Mouse (Mus musculus) lung, embryonic 14.5 days (tissue): ENCODE measurements at regions not wholly inside any gene's neighbourhood (a gene's known extent, or its start where the extent isn't known, plus 50 kb on each side); places are given as distances from the start of the nearest gene placed in this dataset.

Experiments used
- ATAC-seq: fragments of 200-750 bp; cut with Nextera tagmentation; 2 replicates; pipeline ENCODE4 v1.8.0; 2017; ENCODE audit warnings: mild to moderate bottlenecking, moderate TSS enrichment, moderate library complexity; ENCODE audit not compliant: insufficient read depth
- DNase-seq: peaks from one replicate; pipeline ENCODE4 v3.0.0-alpha.2; 2015
- H3K27ac ChIP-seq: fragments of 300-500 bp; sonication (generic); 2 replicates; pipeline ENCODE4 v1.5.1; 2014; ENCODE audit warnings: low read depth, mild to moderate bottlenecking, moderate library complexity
- H3K27me3 ChIP-seq: fragments of 300-500 bp; sonication (generic); 2 replicates; pipeline ENCODE4 v1.6.1; 2014; ENCODE audit warnings: low read length, control low read depth; ENCODE audit not compliant: insufficient read depth
- H3K36me3 ChIP-seq: fragments of 300-500 bp; sonication (generic); 2 replicates; pipeline ENCODE4 v1.6.1; 2014; ENCODE audit warnings: control low read depth; ENCODE audit not compliant: insufficient read depth
- H3K4me1 ChIP-seq: fragments of 300-500 bp; sonication (generic); 2 replicates; pipeline ENCODE4 v1.6.1; 2014; ENCODE audit warnings: antibody characterized with exemption, control low read depth; ENCODE audit not compliant: insufficient read depth
- H3K4me2 ChIP-seq: fragments of 300-500 bp; sonication (generic); 2 replicates; pipeline ENCODE4 v1.6.1; 2014; ENCODE audit warnings: mild to moderate bottlenecking
- H3K4me3 ChIP-seq: fragments of 300-500 bp; sonication (generic); 2 replicates; pipeline ENCODE4 v1.5.1; 2014; ENCODE audit warnings: low read depth, low read length
- H3K9ac ChIP-seq: fragments of 300-500 bp; sonication (generic); 2 replicates; pipeline ENCODE4 v1.6.1; 2014
- H3K9me3 ChIP-seq: fragments of 300-500 bp; sonication (generic); 2 replicates; pipeline ENCODE4 v1.6.1; 2016; ENCODE audit warnings: low read depth, low read length, control low read depth
- CTCF ChIP-seq: IDR thresholded peaks from 2 replicates; pipeline ENCODE4 v1.5.1; 2016; ENCODE audit warnings: antibody characterized with exemption, low read depth
- WGBS: fragments of 180-500 bp; shearing (Covaris S2); extraction: QIAGEN DNeasy Blood & Tissue Kit; methylation state at CpG from one replicate; pipeline ENCODE4 v1.1.7; 2014; 5-methylcytosine and 5-hydroxymethylcytosine counted together

- Histone ChIP-seq H3K27me3 (no peaks in the 10 kb centered on the region), H3K4me3 (no peak overlapping the region), H3K27ac (no peak overlapping the region), H3K9me3 (no peaks in the 10 kb centered on the region), H3K36me3 (no peaks in the 10 kb centered on the region), H3K4me1 (no peaks in the 10 kb centered on the region), H3K4me2 (no peak overlapping the region), H3K9ac (no peak overlapping the region)
- WGBS: 75% methylated on average over 10 of the region's 10 CpGs
- TF ChIP-seq CTCF: no peak
- ATAC-seq (no peak), DNase-seq (no peak)
Measured at GRCm38 (mm10) chr5:132758941-132759340, 215.8 kb upstream of the Auts2 start.

DNA sequence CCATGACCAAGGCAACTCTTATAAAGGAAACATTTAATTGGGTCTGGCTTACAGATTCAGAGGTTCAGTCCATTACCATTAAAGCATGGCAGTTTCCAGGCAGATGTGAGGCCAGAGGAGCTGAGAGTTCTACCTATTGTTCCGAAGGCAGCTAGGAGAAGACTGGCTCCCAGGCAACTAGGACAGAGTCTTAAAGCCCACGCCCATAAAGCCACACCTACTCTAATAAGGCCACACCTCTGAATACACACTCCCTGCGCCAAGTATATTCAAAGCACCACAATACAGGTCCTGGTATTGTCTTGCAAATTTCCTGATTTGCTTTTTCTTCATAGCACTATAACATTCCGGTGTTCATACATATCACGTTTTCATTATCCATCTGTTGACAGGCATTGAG lies 194.8 kb upstream of the Auts2 start:
- ATAC-seq: no peak
- Histone ChIP-seq H3K27me3 (no peaks in the 10 kb centered on the region), H3K4me1 (no peaks in the 10 kb centered on the region), H3K9ac (no peak overlapping the region), H3K4me2 (no peak overlapping the region), H3K9me3 (no peaks in the 10 kb centered on the region), H3K4me3 (no peak overlapping the region), H3K27ac (no peak overlapping the region), H3K36me3 (no peaks in the 10 kb centered on the region)
- WGBS: 72% methylated on average over 5 of the region's 5 CpGs
- no peak for DNase-seq
- no peak for TF ChIP-seq CTCF

DNA sequence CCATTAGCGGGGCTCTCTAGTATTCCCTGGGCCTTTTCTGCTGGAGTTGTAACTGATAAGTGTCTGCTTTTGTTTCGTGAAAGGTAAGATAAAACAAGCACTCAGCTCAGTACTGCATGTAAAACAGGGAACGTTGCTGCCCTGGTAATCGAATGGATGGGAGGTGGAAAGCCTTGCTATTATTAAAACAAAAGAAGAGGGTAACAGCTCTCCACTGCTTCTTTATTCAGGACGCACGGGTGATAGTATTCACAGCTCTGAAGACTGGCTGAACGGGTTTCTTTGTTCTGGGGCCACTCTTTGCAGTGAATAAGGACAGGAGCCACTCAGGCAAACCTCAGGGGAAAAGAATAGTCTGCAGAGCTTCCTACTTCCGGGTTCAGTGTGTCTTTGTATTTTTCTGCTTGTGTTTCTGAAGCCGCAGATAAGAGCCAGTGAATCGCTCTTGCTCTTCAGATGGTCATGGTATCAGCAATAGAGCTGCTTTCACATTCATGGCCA lies 185.6 kb upstream of the Auts2 start:
- Histone ChIP-seq H3K9ac (no peak overlapping the region), H3K4me1 (no peaks in the 10 kb centered on the region), H3K4me3 (no peak overlapping the region), H3K27ac (no peak overlapping the region), H3K4me2 (no peak overlapping the region), H3K27me3 (no peaks in the 10 kb centered on the region), H3K9me3 (no peaks in the 10 kb centered on the region), H3K36me3 (no peaks in the 10 kb centered on the region)
- TF ChIP-seq CTCF: no peak
- DNase-seq (peak; percentile 28), ATAC-seq (no peak)
- WGBS: 39% methylated on average over 10 of the region's 10 CpGs

GRCm38 (mm10) chr5:132724467-132724866 lies 181.3 kb upstream of the Auts2 start:
- Histone ChIP-seq H3K4me1 (no peaks in the 10 kb centered on the region), H3K9me3 (no peaks in the 10 kb centered on the region), H3K27me3 (no peaks in the 10 kb centered on the region), H3K27ac (no peak overlapping the region), H3K9ac (no peak overlapping the region), H3K36me3 (no peaks in the 10 kb centered on the region), H3K4me3 (no peak overlapping the region), H3K4me2 (no peak overlapping the region)
- DNase-seq (peak; percentile 7), ATAC-seq (no peak)
- TF ChIP-seq CTCF: no peak
- WGBS: 63% methylated on average over 2 of the region's 2 CpGs

- no peaks in the 10 kb centered on the region for H3K36me3 ChIP-seq
- H3K27me3 ChIP-seq: no peaks in the 10 kb centered on the region
- no peaks in the 10 kb centered on the region for H3K9me3 ChIP-seq
- ATAC-seq (no peak), DNase-seq (peak; percentile 9)
- H3K9ac ChIP-seq: no peak overlapping the region
- 57% methylated on average over 4 of the region's 4 CpGs for WGBS
- no peak overlapping the region for H3K4me3 ChIP-seq
- no peak overlapping the region for H3K4me2 ChIP-seq
- H3K4me1 ChIP-seq: no peaks in the 10 kb centered on the region
- H3K27ac ChIP-seq: no peak overlapping the region
- TF ChIP-seq CTCF: no peak
Measured at GRCm38 (mm10) chr5:132710301-132710700, 167.2 kb upstream of the Auts2 start.

- no peak overlapping the region for H3K4me2 ChIP-seq
- H3K9ac ChIP-seq: no peak overlapping the region
- H3K9me3 ChIP-seq: no peaks in the 10 kb centered on the region
- H3K4me1 ChIP-seq: no peaks in the 10 kb centered on the region
- DNase-seq (no peak), ATAC-seq (no peak)
- no peak overlapping the region for H3K4me3 ChIP-seq
- TF ChIP-seq CTCF: no peak
- no peaks in the 10 kb centered on the region for H3K27me3 ChIP-seq
- no peaks in the 10 kb centered on the region for H3K36me3 ChIP-seq
- WGBS: 65% methylated on average over 4 of the region's 4 CpGs
- H3K27ac ChIP-seq: no peak overlapping the region
Measured at GRCm38 (mm10) chr5:132707531-132707930, 164.4 kb upstream of the Auts2 start.

GRCm38 (mm10) chr5:132703455-132704100 lies 160.4 kb upstream of the Auts2 start:
- Histone ChIP-seq H3K4me3 (no peak overlapping the region), H3K27ac (no peak overlapping the region), H3K9me3 (no peaks in the 10 kb centered on the region), H3K27me3 (no peaks in the 10 kb centered on the region), H3K4me1 (no peaks in the 10 kb centered on the region), H3K4me2 (no peak overlapping the region), H3K36me3 (no peaks in the 10 kb centered on the region), H3K9ac (no peak overlapping the region)
- WGBS: 71% methylated on average over 10 of the region's 10 CpGs
- no peak for TF ChIP-seq CTCF
- DNase-seq (peak; percentile 2), ATAC-seq (no peak)
